Mouse (Mus musculus) left cerebral cortex, adult 18-20 months (tissue): ENCODE data around the gene Dnajc27. TPM values are rescaled to one million over a fixed set of nuclear protein-coding genes. Genes with fewer than 3 reads are reported as not detected.

Experiments used
- DNase-seq, 2 experiments: peaks; one replicate each; pipeline ENCODE4 v3.0.0; 2021 to 2022; ENCODE audit warnings: low spot score in 2 of 2, mixed read lengths in 1 of 2
- total RNA-seq, 2 experiments: library from RNA; stranded (reverse); gene quantifications; 2 replicates each; pipeline ENCODE4 v1.2.3; 2021

Gene Dnajc27
- total RNA-seq, 2 experiments from 2014 or later = 96.7 to 97.1 TPM

GRCm38 (mm10) chr12:4078069-4078468 lies 4.3 kb upstream of the Dnajc27 start:
- DNase-seq = no peak

GRCm38 (mm10) chr12:4080311-4080710 lies 2.1 kb upstream of the Dnajc27 start:
- peak; percentile 87 to 90 for DNase-seq

- DNase-seq = no peak
Observed at GRCm38 (mm10) chr12:4083441-4083840, 1.1 kb downstream of the Dnajc27 start.

DNA sequence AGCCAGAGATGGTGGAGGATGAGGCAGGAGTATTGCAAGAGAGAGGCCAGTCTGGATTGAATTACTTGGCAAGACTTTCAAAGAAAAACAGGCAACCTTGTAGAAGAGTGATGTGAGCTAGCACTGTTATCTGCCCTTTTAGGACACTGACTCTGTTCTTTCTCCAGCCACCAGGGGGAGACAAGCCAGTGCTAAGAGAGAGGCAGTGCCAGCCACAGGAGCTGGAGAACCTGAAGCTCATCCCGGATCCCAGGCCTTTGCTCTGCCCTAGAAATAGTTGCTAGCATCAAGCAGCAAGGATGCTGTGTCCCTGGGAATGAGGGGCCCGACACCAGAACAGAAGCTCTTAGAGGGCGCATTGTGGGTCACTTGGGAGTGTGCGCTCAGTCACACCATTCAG lies 25.0 kb downstream of the Dnajc27 start:
- DNase-seq = peak; percentile 79 to 83

GRCm38 (mm10) chr12:4116132-4116531 lies 33.7 kb downstream of the Dnajc27 start:
- no peak for DNase-seq

DNA sequence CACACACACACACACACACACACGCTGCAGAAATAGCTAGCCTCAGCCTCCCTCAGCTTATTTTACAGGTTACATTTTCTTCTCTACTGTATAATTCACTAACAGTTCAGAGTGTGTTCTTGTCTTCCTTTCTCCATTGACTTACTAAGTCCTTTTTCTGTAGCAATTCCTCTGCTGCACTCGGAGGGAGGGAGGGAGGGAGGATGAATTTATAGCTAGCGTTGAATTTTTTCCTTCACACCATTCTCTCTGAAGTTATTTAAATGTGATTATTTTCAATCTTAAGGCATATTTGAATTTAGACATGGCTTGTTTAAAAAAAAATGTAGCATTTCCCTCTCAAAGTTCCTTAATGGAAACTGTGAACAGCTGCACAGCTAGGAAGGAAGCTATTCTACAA lies 34.8 kb downstream of the Dnajc27 start:
- DNase-seq = no peak

DNA sequence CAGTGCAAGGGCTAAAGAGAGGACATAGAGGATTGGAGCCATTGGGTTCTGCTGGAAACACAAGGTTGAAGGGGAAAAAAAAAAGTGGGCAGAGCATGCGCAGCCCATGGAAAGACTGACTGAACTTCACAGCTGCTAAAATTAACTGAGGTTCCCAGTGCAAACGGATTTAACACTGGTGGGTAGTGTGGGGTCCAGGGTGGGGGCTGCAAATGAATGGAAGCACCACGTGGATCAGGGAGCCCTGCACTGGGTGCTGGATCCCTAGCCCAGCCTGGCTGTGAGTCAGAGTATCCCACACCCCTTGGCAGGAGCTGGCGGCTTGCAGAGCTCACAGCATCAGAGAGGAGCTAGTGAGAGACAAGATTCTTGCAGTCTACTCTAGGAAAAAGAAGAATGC lies 35.2 kb downstream of the Dnajc27 start:
- peak; percentile 72 to 84 for DNase-seq

GRCm38 (mm10) chr12:4127346-4127745 lies 45.0 kb downstream of the Dnajc27 start:
- DNase-seq = no peak

GRCm38 (mm10) chr12:4132941-4133846 lies 50.8 kb downstream of the Dnajc27 start, which contains the start of gene Adcy3:
Gene Adcy3, plus strand, starts transcription at chr12:4133103.
- DNase-seq = peak; percentile 73 to 80

- DNase-seq = peak; percentile 40 to 46
Observed at GRCm38 (mm10) chr12:4133847-4134212, 51.4 kb downstream of the Dnajc27 start.

GRCm38 (mm10) chr12:4143179-4143578 lies 60.8 kb downstream of the Dnajc27 start:
- no peak for DNase-seq

- no peak for DNase-seq
Observed at GRCm38 (mm10) chr12:4150936-4151335, 68.6 kb downstream of the Dnajc27 start.

DNA sequence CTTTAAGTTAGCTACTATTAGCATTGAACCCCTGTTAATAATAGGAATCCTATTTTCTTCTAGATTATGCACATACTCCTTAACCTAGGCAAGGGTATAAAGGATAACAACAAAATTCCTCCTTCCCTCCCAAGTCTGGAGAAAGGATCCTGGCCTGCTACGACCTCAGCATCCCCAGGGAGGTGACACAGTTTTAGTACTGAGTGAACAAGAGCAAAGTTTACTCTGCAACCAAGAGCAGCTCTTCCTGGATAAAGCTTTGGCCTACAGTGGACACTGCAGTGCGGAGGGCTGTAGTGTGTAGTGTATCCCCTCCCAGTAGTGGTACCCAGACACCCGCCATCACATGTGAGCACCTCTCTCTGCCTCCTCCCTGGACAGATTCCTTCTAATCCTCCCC lies 69.6 kb downstream of the Dnajc27 start:
- DNase-seq = no peak

DNA sequence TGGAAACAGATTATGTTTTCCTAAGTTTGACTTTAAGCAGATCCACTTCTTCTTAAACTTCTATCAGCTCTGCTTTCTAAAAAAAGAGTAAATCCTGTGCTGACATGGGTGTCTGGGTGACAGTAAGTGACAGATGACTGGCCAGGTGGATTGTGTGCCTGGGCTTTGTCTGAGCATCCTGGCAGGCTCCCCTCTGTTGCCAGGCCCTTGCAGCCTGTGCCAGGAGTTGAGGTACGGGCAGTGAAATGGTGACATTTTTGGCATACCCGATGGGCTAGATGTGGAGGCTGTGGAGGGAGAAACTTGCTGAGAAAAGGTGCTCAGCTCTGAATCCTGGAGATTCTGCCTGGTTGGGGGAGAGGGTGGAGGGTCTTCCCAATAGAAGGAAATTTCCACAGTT lies 75.1 kb downstream of the Dnajc27 start:
- no peak for DNase-seq

DNA sequence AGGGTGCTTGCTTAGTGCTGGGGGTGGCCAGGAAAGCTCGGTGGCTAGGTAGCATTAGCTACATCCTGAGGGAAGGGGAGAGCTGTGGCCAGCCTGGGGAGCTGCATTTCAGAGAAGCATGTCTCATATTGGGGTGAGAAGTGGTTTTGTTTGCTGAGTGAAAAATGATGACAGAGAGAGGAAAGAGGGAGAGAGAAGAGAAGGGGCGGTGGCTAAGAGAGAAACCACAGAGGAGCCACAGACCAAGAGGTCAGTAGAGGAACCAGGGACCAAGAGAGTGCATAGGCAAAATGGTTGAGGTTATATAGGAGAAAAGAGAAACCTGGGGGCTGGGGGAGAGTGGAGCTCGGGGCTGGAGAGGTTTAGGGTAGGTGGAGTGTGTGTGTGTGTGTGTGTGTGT lies 75.8 kb downstream of the Dnajc27 start:
- DNase-seq = no peak

DNA sequence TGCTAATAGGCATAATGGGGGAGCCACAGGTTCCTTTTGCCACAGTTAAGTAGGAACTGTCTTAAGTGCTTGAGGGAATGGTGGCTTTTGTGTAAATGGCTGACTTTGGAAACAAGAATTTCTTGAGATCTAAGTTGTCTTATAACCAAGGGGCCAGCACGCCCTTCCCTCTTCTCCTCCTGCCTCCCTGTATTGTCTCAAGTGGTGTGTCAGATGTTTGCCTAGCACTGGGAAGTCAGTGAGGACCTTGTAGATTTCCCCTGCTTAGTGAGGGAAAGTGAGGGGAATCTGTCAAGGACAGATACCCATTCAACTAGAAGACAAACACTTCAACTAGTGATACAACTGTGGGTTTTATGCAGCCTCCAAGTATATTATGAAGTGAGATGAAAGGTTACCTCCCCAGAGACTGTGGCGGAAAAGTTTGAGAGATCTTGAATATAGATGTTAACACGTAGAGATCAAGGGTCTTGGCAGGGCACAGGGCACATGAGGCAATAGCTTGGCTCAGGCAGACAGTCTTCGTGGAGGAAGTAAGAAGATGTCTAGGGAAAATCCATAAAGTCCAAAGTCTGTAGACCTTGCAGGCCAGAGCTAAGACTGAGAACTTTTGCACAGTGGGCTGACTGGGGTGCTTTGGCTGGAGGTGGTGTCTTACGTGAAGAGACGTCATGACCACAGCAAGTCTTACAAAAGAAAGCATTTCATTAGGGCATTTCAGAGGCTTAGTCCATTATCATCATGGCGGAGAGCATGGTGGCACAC lies 76.7 kb downstream of the Dnajc27 start:
- no peak for DNase-seq

Other genes with a start within 250 kb of the Dnajc27 start
- 1 to 10 TPM; 1.6 to 1.7 TPM for gene Pomc, start 127.6 kb upstream of the Dnajc27 start, total RNA-seq
- gene Efr3b, start 43.7 kb upstream of the Dnajc27 start, total RNA-seq = 100 to 1,000 TPM; 110 to 114 TPM
- 10 to 100 TPM; 53.5 to 55.5 TPM for gene Adcy3, start 50.5 kb downstream of the Dnajc27 start, total RNA-seq
- 1 to 10 TPM; 8.0 to 8.6 TPM for gene Ptrhd1, start 151.4 kb downstream of the Dnajc27 start, total RNA-seq
- gene Cenpo, start 151.7 kb downstream of the Dnajc27 start, total RNA-seq = 1 to 10 TPM; 3.2 to 3.7 TPM